Mouse (Mus musculus) brain, embryonic 14.5 days (tissue): ENCODE results near the gene Fmnl2. TPM values are rescaled to one million over a fixed set of nuclear protein-coding genes. Genes with fewer than 3 reads are reported as not detected.

Source experiments
- DNase-seq: peaks from one replicate; pipeline ENCODE4 v3.0.0-alpha.2; 2011; ENCODE audit warnings: low read depth
- CTCF ChIP-seq: fragments of 200-500 bp; IDR thresholded peaks from 2 replicates; pipeline ENCODE4 v1.5.1; 2012; ENCODE audit warnings: inconsistent platforms, mild to moderate bottlenecking, moderate library complexity, borderline replicate concordance; ENCODE audit not compliant: insufficient read depth, insufficient read length; ENCODE audit errors: extremely low read depth
- POLR2A ChIP-seq: fragments of 200-500 bp; IDR thresholded peaks from 2 replicates; pipeline ENCODE4 v1.6.1; 2012; ENCODE audit warnings: mild to moderate bottlenecking, inconsistent platforms, borderline replicate concordance; ENCODE audit not compliant: poor library complexity, insufficient read depth, insufficient read length, severe bottlenecking; ENCODE audit errors: extremely low read depth
- polyA plus RNA-seq: library from polyadenylated mRNA; depleted of rRNA; stranded (reverse); fragments of >200 nt; gene quantifications from 2 replicates; pipeline ENCODE4 v1.2.3, GENCODE M21; 2012

Fmnl2 gene
- polyA plus RNA-seq, 1 experiment: 45.8 TPM

GRCm38 (mm10) chr2:53082045-53082444 lies 224.4 kb downstream of the Fmnl2 start:
- TF ChIP-seq CTCF (no peak), POLR2A (no peak)

GRCm38 (mm10) chr2:53082501-53082900 lies 224.8 kb downstream of the Fmnl2 start:
- TF ChIP-seq CTCF: no peak
- TF ChIP-seq POLR2A: no peak
- peak; percentile 78 for DNase-seq

More at GRCm38 (mm10) chr2:53082045-53082444, 224.4 kb downstream of the Fmnl2 start:
- peak; percentile 77 for DNase-seq

DNA sequence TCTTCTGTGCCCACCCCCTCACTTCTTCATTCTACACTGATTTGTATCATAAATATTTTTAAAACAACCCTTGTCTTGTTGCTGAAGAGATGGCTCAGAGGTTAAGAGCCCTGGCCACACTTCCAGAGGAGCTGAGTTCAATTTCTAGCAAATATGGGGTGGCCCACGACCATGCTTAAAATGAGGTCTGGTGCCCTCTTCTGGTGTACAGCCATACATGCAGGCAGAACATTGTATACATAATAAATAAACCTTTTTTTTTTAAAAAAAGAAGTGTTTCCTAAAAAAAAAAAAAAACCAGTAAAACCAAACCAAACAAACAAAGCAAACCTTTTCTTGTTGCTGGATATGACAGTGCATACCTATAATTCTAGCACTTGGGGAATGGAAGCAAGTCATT lies 225.6 kb downstream of the Fmnl2 start:
- DNase-seq: peak; percentile 57
- TF ChIP-seq CTCF: peak; percentile 58; the same call in 1 of the 2 replicates
- TF ChIP-seq POLR2A: no peak

DNA sequence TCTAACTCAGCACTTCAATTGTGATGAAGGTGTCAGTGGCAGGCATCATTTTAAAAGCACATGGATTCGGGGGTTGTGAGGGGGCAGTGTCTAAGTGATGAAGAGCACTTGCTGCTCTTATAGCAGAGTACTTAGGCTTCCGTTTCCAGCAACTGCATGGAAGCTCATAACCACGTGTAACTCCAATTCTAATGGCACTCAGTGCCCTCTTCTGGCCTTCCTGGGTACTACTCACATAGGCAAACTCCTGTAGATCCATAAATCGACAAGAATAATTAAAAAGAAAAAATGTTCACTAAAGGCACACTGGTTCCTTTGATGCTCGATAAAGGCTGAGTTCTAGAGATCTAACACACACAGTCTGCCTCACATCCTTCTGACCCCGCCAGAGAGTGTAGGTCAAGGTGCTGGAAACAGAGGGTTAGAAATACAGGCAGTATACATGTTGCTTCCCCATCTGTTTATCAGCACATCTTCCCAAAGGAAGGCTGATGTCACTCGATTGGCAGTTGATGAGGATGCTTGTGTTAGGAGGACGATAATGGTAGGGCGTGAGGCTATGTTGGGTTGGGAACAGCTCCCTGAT lies 228.1 kb downstream of the Fmnl2 start:
- TF ChIP-seq POLR2A (no peak), CTCF (peak; percentile 54; the same call in 1 of the 2 replicates)
- peak; percentile 61 for DNase-seq

- no peak for DNase-seq
- TF ChIP-seq CTCF (no peak), POLR2A (no peak)
Observed at GRCm38 (mm10) chr2:53088744-53089143, 231.1 kb downstream of the Fmnl2 start.

DNA sequence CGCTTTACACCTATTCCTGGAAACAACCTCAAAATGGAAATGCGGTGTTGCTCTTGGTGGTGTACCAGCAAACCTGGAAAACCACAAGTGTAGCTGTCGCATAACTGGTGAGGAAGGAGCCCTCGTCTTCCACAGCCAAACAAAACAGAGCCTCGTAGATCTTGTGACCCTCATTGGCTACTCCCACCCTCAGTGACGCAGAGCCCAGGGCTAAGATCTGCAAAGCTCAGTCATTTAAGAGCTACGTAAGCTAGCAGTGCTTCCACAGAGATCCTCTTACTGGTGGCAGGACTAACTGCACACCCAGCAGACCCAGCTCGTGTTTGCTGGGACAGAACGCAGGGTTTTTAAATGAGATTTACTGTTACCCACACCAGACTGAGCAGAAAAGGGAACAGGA lies 237.4 kb downstream of the Fmnl2 start:
- no peak for TF ChIP-seq CTCF
- no peak for TF ChIP-seq POLR2A
- DNase-seq: no peak

DNA sequence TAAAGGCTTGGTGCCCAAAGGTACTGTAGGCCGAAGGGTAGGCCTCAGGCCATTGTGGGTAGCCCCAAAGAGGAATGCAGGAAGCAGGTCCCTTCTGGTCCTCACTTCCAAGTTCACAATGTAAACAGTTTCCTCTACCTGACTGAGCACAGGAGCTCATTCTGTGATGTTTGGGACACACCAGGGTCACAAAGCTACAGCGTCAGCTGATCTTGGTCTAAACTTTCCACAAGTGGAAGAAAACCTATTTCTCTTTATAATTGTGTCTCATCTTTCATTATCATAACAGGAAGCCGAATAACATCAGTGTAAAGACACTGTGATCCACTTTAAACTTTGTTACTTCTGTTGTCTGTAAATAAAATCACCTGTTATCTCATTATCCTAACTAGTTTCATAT lies 237.8 kb downstream of the Fmnl2 start:
- TF ChIP-seq CTCF (no peak), POLR2A (no peak)
- DNase-seq: no peak

GRCm38 (mm10) chr2:53100093-53100492 lies 242.4 kb downstream of the Fmnl2 start:
- DNase-seq: peak; percentile 64
- TF ChIP-seq POLR2A: no peak
- TF ChIP-seq CTCF: 0 out of 2 replicates have a peak, but pooled peaks have one; percentile 10

DNA sequence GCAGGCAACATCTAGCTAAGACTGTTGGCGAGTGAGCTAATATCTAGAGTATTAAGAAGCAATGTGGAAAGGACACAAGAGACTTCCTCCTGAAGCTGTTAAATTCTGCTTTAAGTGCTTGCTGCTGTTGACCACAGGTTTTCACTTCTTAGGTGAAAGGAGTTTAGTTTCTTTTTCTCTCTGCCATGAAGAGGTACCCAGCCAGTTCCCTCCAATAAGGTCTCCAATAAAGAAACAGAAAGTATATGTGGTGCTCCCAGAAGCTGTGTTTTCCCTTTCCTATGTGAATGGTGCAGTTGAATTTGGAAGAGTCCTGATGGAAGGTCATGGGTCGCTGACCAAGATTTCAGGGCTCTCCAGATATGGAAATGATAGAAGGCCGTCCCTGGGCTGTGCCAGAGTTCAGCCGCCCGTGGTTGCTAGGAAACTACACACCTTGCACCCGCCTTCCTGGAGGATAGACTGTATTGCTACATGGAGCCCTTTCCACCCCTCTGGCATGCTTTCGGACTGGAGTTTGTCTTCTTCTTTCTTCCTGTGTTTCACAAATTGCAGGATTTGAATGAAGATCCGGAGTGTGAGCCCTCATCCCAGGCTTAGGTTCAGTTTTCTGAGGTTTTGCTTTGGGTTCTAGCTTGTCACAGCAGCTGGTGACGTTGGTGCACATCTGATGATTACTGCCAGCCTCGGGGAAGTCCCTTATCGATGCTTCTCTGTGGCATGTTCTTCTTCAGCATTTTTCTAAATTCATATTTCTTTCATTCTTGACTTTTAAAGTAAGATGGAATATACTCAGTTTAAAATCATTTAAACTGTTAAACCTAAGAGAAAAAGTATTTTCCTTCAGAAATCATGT lies 244.5 kb downstream of the Fmnl2 start:
- TF ChIP-seq POLR2A (no peak), CTCF (no peak)
- no peak for DNase-seq

- no peak for TF ChIP-seq POLR2A
- no peak for TF ChIP-seq CTCF
- DNase-seq: no peak
Observed at GRCm38 (mm10) chr2:53102901-53103300, 245.2 kb downstream of the Fmnl2 start.

DNA sequence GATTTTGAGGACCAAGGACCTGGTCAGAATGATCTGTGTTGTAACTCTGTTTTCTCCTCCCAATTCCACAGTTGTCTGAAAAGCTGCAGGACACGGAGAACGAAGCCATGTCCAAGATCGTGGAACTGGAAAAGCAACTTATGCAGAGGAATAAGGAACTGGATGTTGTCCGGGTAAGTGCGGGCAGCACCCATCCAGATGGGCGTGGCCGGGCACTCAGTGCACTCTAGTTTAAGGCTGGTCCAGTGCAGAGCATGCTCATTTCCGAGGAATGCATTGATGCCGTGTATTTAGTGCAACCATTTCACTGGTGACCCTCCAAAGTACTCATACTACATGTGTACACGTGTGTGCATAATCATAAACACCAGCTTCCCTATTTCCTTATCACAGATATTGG lies 247.7 kb downstream of the Fmnl2 start:
- no peak for DNase-seq
- TF ChIP-seq POLR2A: no peak
